In the genomic region with DNA sequence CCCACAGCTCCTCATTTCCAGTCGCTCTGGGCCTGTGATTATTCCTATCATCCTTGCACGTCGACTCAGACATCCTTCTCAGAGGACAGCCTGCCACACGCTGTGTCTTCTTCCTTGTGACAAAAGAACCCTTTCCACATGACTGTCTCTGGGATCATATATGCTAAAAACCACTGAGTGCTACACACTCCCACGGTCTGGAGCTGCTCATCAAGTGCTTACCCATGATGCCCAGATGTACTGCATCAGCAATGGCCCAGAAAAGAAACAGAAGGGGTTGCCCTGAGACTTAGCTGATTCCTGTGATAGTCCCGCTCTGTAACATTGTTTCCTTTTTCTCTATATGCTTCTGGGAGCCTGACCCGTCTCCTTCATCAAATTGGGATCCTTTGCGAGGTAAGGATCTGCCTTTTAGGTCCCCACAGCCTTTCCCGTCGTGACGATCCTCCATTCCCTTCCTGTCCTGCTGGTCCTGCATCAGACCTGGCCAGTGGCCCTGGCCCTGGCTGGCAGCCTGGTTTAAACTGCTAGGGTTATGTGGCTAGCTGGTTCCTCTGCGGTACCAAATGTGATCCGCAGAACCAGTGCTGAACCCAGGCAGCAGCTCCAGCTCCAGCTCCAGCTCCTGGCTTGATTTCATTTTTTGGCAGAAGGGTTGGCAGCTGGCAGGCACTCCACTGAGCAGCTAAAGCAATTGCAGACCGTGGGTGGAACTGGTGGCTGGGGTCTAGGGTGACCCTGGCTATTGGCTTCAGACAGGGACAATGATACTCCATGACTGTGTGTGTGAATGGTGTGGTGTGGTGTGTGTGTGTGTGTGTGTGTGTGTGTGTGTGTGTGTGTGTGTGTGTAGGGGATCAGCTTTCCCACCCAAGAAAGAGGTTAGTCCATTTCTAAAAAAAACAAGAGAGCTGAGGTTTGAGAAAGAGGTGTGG, we compare ENCODE assay signal across 12 mouse cellular contexts. TPM values are rescaled to one million over a fixed set of nuclear protein-coding genes. Genes with fewer than 3 reads are reported as not detected.
DNase-seq lines count a peak whose midpoint lies in the region; ATAC-seq and TF ChIP-seq lines count a peak whose summit lies in the region.
"Had no signal": no experiment of that assay in that cellular context is flagged by ENCODE, and none has a peak within 500 bp of the region (broad histone marks: within the 10 kb centered on the region; RNA-seq: fewer than 3 reads in every experiment).

No protein-coding gene starts in this region.

- no peaks in the 10 kb centered on the region for H3K36me3 ChIP-seq in hindbrain, embryonic 16.5 days (ENCODE audit: control insufficient read depth, insufficient read depth, low read length)
- H3K36me3 ChIP-seq: liver, embryonic 15.5 days had no signal

- TF ChIP-seq CTCF in left cerebral cortex, adult 2 months (IDR thresholded peaks at IDR 0.05) = no peak

- intact Hi-C loops in left cerebral cortex, adult 2 months (cut with DNase I) = loop anchor here (10.0 kb wide), 1 partner anchor 546 kb away; no protein-coding TSS in a partner anchor

- no peak overlapping the region for H3K4me3 ChIP-seq in left cerebral cortex, adult 2 months
- no peak overlapping the region for H3K4me3 ChIP-seq in hindbrain, embryonic 16.5 days (ENCODE audit: low read length)
- H3K4me3 ChIP-seq: heart, adult 2 months; liver, embryonic 15.5 days had no signal

- DNase-seq in adrenal gland, postnatal 25 days = peak; percentile 12
- DNase-seq in adrenal gland, adult 18-20 months (ENCODE audit: low spot score in 2 of 2) = no peak
- DNase-seq in left cerebral cortex, adult 18-20 months (ENCODE audit: low spot score in 2 of 2) = peak; percentile 26 to 35
- DNase-seq in left cerebral cortex, adult 2 months (ENCODE audit: extremely low spot score in 1 of 2, low spot score in 2 of 2) = no peak
- DNase-seq in right cerebral cortex, adult 2 months (ENCODE audit: low spot score in 2 of 2) = peak; percentile 12 to 41
- no peak for DNase-seq in testis, postnatal 10 days (ENCODE audit: low spot score)
- no peak for DNase-seq in spleen, adult 18-20 months
- DNase-seq: kidney, adult 2 months had no signal

- H3K27me3 ChIP-seq in hindbrain, embryonic 16.5 days (replicated peaks; ENCODE audit: control insufficient read depth, insufficient read depth, low read length) = no peaks in the 10 kb centered on the region
- H3K27me3 ChIP-seq: liver, embryonic 15.5 days had no signal

- H3K27ac ChIP-seq in left cerebral cortex, adult 2 months = no peak overlapping the region
- H3K27ac ChIP-seq in hindbrain, embryonic 16.5 days (ENCODE audit: low read depth, low read length) = no peak overlapping the region
- H3K27ac ChIP-seq: heart, adult 2 months; liver, embryonic 15.5 days had no signal

- 43% methylated on average over 14 of the region's 14 CpGs for WGBS in hindbrain, embryonic 16.5 days

- no peak overlapping the region for H3K9ac ChIP-seq in hindbrain, embryonic 16.5 days (ENCODE audit: low read depth, low read length)
- H3K9ac ChIP-seq: liver, embryonic 15.5 days had no signal

- H3K4me2 ChIP-seq in hindbrain, embryonic 16.5 days (ENCODE audit: low read length) = no peak overlapping the region
- H3K4me2 ChIP-seq: liver, embryonic 15.5 days had no signal

- no peaks in the 10 kb centered on the region for H3K9me3 ChIP-seq in hindbrain, embryonic 16.5 days (ENCODE audit: control insufficient read depth, low read length)
- H3K9me3 ChIP-seq: liver, embryonic 15.5 days had no signal

- ATAC-seq in hindbrain, embryonic 16.5 days = peak; percentile 71; the same call in 1 of the 2 replicates

- peaks cover 3% of the 10 kb centered on the region; the same call in 1 of the 2 replicates for H3K4me1 ChIP-seq in hindbrain, embryonic 16.5 days (ENCODE audit: control insufficient read depth, insufficient read depth, low read depth, low read length)
- H3K4me1 ChIP-seq: liver, embryonic 15.5 days had no signal

RNA-seq across cellular contexts. Expression of a gene that starts 18.5 kb away (rescaled TPM):
- total RNA-seq in adrenal gland, postnatal 25 days (2021) = not detected in 2 replicates
- not detected for total RNA-seq in adrenal gland, adult 18-20 months (2021)
- not detected for total RNA-seq in left cerebral cortex, adult 18-20 months (2021)
- total RNA-seq in left cerebral cortex, adult 2 months (2021) = not detected
- polyA plus RNA-seq in hindbrain, embryonic 16.5 days (2015; fragmentation: Nextera tagmentation; extraction: Ambion mirVana) = 0.09 TPM in 1 of 2 replicates, not detected in the other
- total RNA-seq: heart, adult 2 months had no signal
- polyA plus RNA-seq: cortical plate, adult 2 months; heart, adult 2 months; kidney, adult 2 months had no signal

RNA-seq across cellular contexts. Expression of a gene that starts 44.0 kb away (rescaled TPM):
- 41.4 and 59.6 TPM in 2 replicates for total RNA-seq in adrenal gland, postnatal 25 days (2021)
- 10 to 100 TPM; 43.3 to 70.4 TPM for total RNA-seq in adrenal gland, adult 18-20 months (2021)
- total RNA-seq in left cerebral cortex, adult 18-20 months (2021) = 10 to 100 TPM; 18.4 to 23.4 TPM
- total RNA-seq in left cerebral cortex, adult 2 months (2021) = 10 to 100 TPM; 17.3 to 18.6 TPM
- polyA plus RNA-seq in hindbrain, embryonic 16.5 days (2015; fragmentation: Nextera tagmentation; extraction: Ambion mirVana) = 15.8 and 16.4 TPM in 2 replicates

Comparison
In these comparisons a context has a peak if more than half of its experiments do, and no peak if none do; other contexts are left out.
1. DNase-seq: peak in adrenal gland, postnatal 25 days (single experiment), left cerebral cortex, adult 18-20 months (2 of 2) and right cerebral cortex, adult 2 months (2 of 2); none in adrenal gland, adult 18-20 months (0 of 2), left cerebral cortex, adult 2 months (0 of 2), testis, postnatal 10 days (single experiment) and spleen, adult 18-20 months (0 of 2).